Mouse (Mus musculus) thymus, adult 2 months (tissue): Measurements from ENCODE around the gene Padi3. TPM values are rescaled to one million over a fixed set of nuclear protein-coding genes. Genes with fewer than 3 reads are reported as not detected.

ENCODE experiments used
- DNase-seq: peaks from one replicate; pipeline ENCODE4 v3.0.0; 2021
- H3K27ac ChIP-seq: fragments of 200-500 bp; 2 replicates; pipeline ENCODE4 v1.5.1; 2012; ENCODE audit warnings: low read length, control low read depth; ENCODE audit not compliant: control insufficient read depth, insufficient read depth
- H3K27me3 ChIP-seq: fragments of 200-500 bp; 2 replicates; pipeline ENCODE4 v1.6.1; 2012; ENCODE audit warnings: mild to moderate bottlenecking, low read length, moderate library complexity, mixed read lengths; ENCODE audit not compliant: control insufficient read depth, insufficient read depth
- H3K36me3 ChIP-seq: fragments of 200-500 bp; 2 replicates; pipeline ENCODE4 v1.6.1; 2012; ENCODE audit warnings: mild to moderate bottlenecking, low read length, moderate library complexity; ENCODE audit not compliant: control insufficient read depth, insufficient read depth
- H3K4me1 ChIP-seq: fragments of 200-500 bp; replicated peaks from 2 replicates; pipeline ENCODE4 v1.6.1; 2012; ENCODE audit warnings: low read length; ENCODE audit not compliant: control insufficient read depth, insufficient read depth
- H3K4me3 ChIP-seq: fragments of 200-500 bp; 2 replicates; pipeline ENCODE4 v1.5.1; 2012; ENCODE audit warnings: mild to moderate bottlenecking, low read length, control low read depth, moderate library complexity; ENCODE audit not compliant: control insufficient read depth, insufficient read depth
- CTCF ChIP-seq: fragments of 200-500 bp; IDR thresholded peaks from 2 replicates; pipeline ENCODE4 v1.5.1; 2012; ENCODE audit warnings: mild to moderate bottlenecking, control low read depth, low read length, moderate library complexity, borderline replicate concordance; ENCODE audit not compliant: control insufficient read depth, poor library complexity, insufficient read depth; ENCODE audit errors: extremely low read depth
- POLR2A ChIP-seq: fragments of 200-500 bp; IDR thresholded peaks from 2 replicates; pipeline ENCODE4 v1.6.1; 2012; ENCODE audit warnings: mild to moderate bottlenecking, low read length, control low read depth, moderate library complexity; ENCODE audit not compliant: control insufficient read depth, poor library complexity, insufficient read depth; ENCODE audit errors: extremely low read depth
- WGBS: fragments of 180-500 bp; shearing (Covaris S2); methylation state at CpG from one replicate; pipeline ENCODE4 v1.1.7; 2018; 5-methylcytosine and 5-hydroxymethylcytosine counted together
- polyA plus RNA-seq: library from polyadenylated mRNA; depleted of rRNA; stranded (reverse); fragments of >200 nt; gene quantifications from 2 replicates; pipeline ENCODE4 v1.2.3, GENCODE M21; 2012

Padi3 gene
- polyA plus RNA-seq, 1 experiment, result 2.6 TPM

GRCm38 (mm10) chr4:140817413-140817812, 7.0 kb upstream of the Padi3 start:
- H3K36me3 ChIP-seq, result no peaks in the 10 kb centered on the region
- peaks cover 39% of the 10 kb centered on the region for H3K4me1 ChIP-seq
- WGBS, result 97% methylated on average over 8 of the region's 8 CpGs
- no peak overlapping the region for H3K4me3 ChIP-seq
- H3K27me3 ChIP-seq, result no peaks in the 10 kb centered on the region
- DNase-seq, result no peak
- no peak overlapping the region for H3K27ac ChIP-seq
- no peak for TF ChIP-seq POLR2A
- no peak for TF ChIP-seq CTCF

GRCm38 (mm10) chr4:140815996-140816917, 5.8 kb upstream of the Padi3 start:
- no peak overlapping the region for H3K4me3 ChIP-seq
- no peaks in the 10 kb centered on the region for H3K36me3 ChIP-seq
- peaks cover 50% of the 10 kb centered on the region for H3K4me1 ChIP-seq
- no peak overlapping the region for H3K27ac ChIP-seq
- no peaks in the 10 kb centered on the region for H3K27me3 ChIP-seq
- no peak for DNase-seq
- TF ChIP-seq POLR2A, result no peak
- TF ChIP-seq CTCF, result no peak
- WGBS, result 16% methylated on average over 10 of the region's 10 CpGs

GRCm38 (mm10) chr4:140815496-140815895, 5.0 kb upstream of the Padi3 start:
- DNase-seq, result no peak
- Histone ChIP-seq H3K36me3 (no peaks in the 10 kb centered on the region), H3K27ac (no peak overlapping the region), H3K4me1 (peaks cover 56% of the 10 kb centered on the region), H3K27me3 (no peaks in the 10 kb centered on the region), H3K4me3 (no peak overlapping the region)
- no peak for TF ChIP-seq CTCF
- no peak for TF ChIP-seq POLR2A
- WGBS, result 42% methylated on average over 5 of the region's 5 CpGs

GRCm38 (mm10) chr4:140814241-140815225, 4.1 kb upstream of the Padi3 start:
- peak; percentile 47 for DNase-seq
- H3K27me3 ChIP-seq, result no peaks in the 10 kb centered on the region
- no peak for TF ChIP-seq POLR2A
- peak; percentile 63; the same call in 1 of the 2 replicates for TF ChIP-seq CTCF
- WGBS, result 28% methylated on average over 36 of the region's 36 CpGs
- H3K4me3 ChIP-seq, result peak overlapping the region; percentile 53
- H3K4me1 ChIP-seq, result peaks cover 62% of the 10 kb centered on the region
- peak overlapping the region; percentile 12; the same call in 1 of the 2 replicates for H3K27ac ChIP-seq
- no peaks in the 10 kb centered on the region for H3K36me3 ChIP-seq

- TF ChIP-seq CTCF (no peak), POLR2A (no peak)
- Histone ChIP-seq H3K27me3 (no peaks in the 10 kb centered on the region), H3K27ac (peak overlapping the region; percentile 12; the same call in 1 of the 2 replicates), H3K4me3 (peak overlapping the region; percentile 53), H3K36me3 (no peaks in the 10 kb centered on the region), H3K4me1 (peaks cover 62% of the 10 kb centered on the region)
- WGBS, result 66% methylated on average over 13 of the region's 13 CpGs
- DNase-seq, result no peak
Observed at GRCm38 (mm10) chr4:140813358-140814185, 3.1 kb upstream of the Padi3 start.

- Histone ChIP-seq H3K4me1 (peaks cover 62% of the 10 kb centered on the region), H3K4me3 (no peak overlapping the region), H3K36me3 (no peaks in the 10 kb centered on the region), H3K27me3 (no peaks in the 10 kb centered on the region), H3K27ac (peak overlapping the region; percentile 11; the same call in 1 of the 2 replicates)
- WGBS, result 41% methylated on average over 10 of the region's 14 CpGs
- no peak for DNase-seq
- TF ChIP-seq POLR2A, result no peak
- TF ChIP-seq CTCF, result no peak
Observed at GRCm38 (mm10) chr4:140812609-140813008, 2.2 kb upstream of the Padi3 start.
